Mouse (Mus musculus) C2C12 (cell line): ENCODE data around the gene Galnt17. TPM values are rescaled to one million over a fixed set of nuclear protein-coding genes. Genes with fewer than 3 reads are reported as not detected.

Experiments
- H3K27me3 ChIP-seq: one replicate; pipeline ENCODE4 v1.6.1; 2011; ENCODE audit not compliant: control insufficient read depth, insufficient read depth, insufficient read length
- H3K36me3 ChIP-seq: one replicate; pipeline ENCODE4 v1.6.1; 2011; ENCODE audit not compliant: control insufficient read depth, insufficient read depth
- H3K4me3 ChIP-seq: one replicate; pipeline ENCODE4 v1.5.1; 2011; ENCODE audit warnings: mild to moderate bottlenecking, control low read depth; ENCODE audit not compliant: poor library complexity, insufficient read depth, severe bottlenecking
- H3K79me2 ChIP-seq: one replicate; pipeline ENCODE4 v1.6.1; 2011; ENCODE audit not compliant: control insufficient read depth, insufficient read depth
- H3K79me3 ChIP-seq: one replicate; pipeline ENCODE4 v1.6.1; 2011; ENCODE audit warnings: low read depth, control low read depth
- H3ac ChIP-seq: one replicate; pipeline ENCODE3; 2011; ENCODE audit warnings: low read depth; ENCODE audit not compliant: control insufficient read depth, insufficient read length
- CEBPB ChIP-seq: IDR thresholded peaks from one replicate; pipeline ENCODE4 v1.6.1; 2011; ENCODE audit warnings: low read depth, mild to moderate bottlenecking, control low read depth, moderate library complexity
- CTCF ChIP-seq: IDR thresholded peaks from one replicate; pipeline ENCODE4 v1.5.1; 2011; ENCODE audit not compliant: control insufficient read depth, insufficient read depth, insufficient read length
- FOSL1 ChIP-seq: IDR thresholded peaks from one replicate; pipeline ENCODE4 v1.8.0; 2011; ENCODE audit warnings: mild to moderate bottlenecking, low read length; ENCODE audit not compliant: poor library complexity, insufficient read depth, severe bottlenecking
- MAX ChIP-seq: IDR thresholded peaks from one replicate; pipeline ENCODE4 v1.6.1; 2011; ENCODE audit warnings: mild to moderate bottlenecking, control low read depth
- MYOD1 ChIP-seq: IDR thresholded peaks from one replicate; pipeline ENCODE4 v1.6.1; 2011; ENCODE audit warnings: low read depth; ENCODE audit not compliant: control insufficient read depth, insufficient read length
- MYOG ChIP-seq: IDR thresholded peaks from one replicate; pipeline ENCODE4 v1.6.1; 2011; ENCODE audit not compliant: control insufficient read depth, insufficient read length; ENCODE audit errors: extremely low read depth
- USF1 ChIP-seq: IDR thresholded peaks from one replicate; pipeline ENCODE4 v1.6.1; 2011; ENCODE audit warnings: low read depth, mild to moderate bottlenecking, control low read depth, moderate library complexity
- polyA plus RNA-seq: library from polyadenylated mRNA; unstranded; fragments of >200 nt; fragmentation: generic; extraction: Trizol; gene quantifications from one replicate; pipeline ENCODE4 v1.2.1, GENCODE M21; 2012; ENCODE audit warnings: missing spikeins

Galnt17 gene
- polyA plus RNA-seq, 1 experiment, result 0.04 TPM

DNA sequence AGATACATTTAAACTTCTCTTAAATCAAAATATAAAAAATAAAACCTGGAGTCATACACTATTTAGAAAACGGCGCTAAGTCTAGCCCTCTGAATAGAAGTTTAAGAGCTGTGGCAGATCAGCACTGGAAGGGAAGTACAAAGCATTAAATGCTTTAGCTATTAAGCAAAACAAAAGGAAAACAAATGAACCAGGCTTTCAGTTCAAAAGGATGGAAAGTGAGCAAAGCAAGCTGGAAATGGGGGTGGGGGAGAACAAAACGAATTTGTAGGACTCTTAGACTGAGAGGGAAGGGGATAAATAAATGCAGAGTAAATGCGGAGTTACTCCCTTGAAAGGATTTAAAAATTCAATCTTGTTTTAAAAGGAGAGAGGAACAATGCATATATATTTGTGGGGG lies 259.8 kb downstream of the Galnt17 start:
- Histone ChIP-seq H3K27me3 (no peaks in the 10 kb centered on the region), H3K79me2 (no peaks in the 10 kb centered on the region), H3ac (no peak overlapping the region), H3K79me3 (no peaks in the 10 kb centered on the region), H3K4me3 (no peak overlapping the region), H3K36me3 (no peaks in the 10 kb centered on the region)
- TF ChIP-seq FOSL1 (no peak), CEBPB (no peak), MYOG (no peak), USF1 (no peak), MAX (no peak), CTCF (no peak), MYOD1 (no peak)

GRCm38 (mm10) chr5:131043130-131043529 lies 265.2 kb downstream of the Galnt17 start:
- H3K36me3 ChIP-seq, result no peaks in the 10 kb centered on the region
- TF ChIP-seq USF1 (no peak), MYOG (no peak), CEBPB (no peak), MAX (no peak), CTCF (no peak), MYOD1 (no peak)

GRCm38 (mm10) chr5:131040441-131040840 lies 267.9 kb downstream of the Galnt17 start:
- H3ac ChIP-seq, result no peak overlapping the region

More at GRCm38 (mm10) chr5:131043130-131043529, 265.2 kb downstream of the Galnt17 start:
- Histone ChIP-seq H3ac (no peak overlapping the region), H3K4me3 (no peak overlapping the region), H3K79me3 (no peaks in the 10 kb centered on the region), H3K27me3 (no peaks in the 10 kb centered on the region), H3K79me2 (no peaks in the 10 kb centered on the region)

DNA sequence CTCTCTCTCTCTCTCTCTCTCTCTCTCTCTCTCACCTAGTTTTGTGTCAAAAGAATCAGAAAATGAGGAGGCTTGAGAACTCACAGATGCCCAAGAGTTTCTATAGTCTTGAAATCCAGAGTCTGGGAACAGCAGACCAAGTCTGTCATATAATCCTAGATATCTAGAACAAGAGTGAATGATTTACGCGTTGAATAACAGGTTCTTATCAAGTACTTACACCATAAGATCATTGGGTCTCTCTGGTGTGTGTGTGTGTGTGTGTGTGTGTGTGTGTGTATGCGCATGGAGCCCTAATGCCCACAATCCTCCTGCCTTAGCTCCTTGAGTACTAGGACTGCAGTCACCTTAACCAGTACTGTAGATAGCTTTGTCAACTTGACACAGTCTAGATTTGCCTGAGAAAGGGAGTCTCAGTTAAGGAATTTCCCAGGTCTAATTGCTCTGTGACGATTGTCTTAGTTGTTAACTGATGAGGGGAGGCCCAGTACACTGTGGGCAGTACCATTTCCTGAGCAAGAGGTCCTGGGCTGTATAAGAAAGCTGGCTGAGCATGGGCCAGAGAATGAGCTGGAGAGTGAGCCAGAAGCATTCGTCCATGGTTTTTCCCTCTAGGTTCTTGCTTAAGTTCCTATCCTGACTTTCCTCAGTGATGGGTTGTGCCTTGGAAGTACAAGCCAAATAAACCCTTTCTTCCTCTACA lies 268.5 kb downstream of the Galnt17 start:
- no peaks in the 10 kb centered on the region for H3K79me3 ChIP-seq
- no peak overlapping the region for H3ac ChIP-seq
- H3K79me2 ChIP-seq, result no peaks in the 10 kb centered on the region
- no peak for TF ChIP-seq USF1
- no peak for TF ChIP-seq CEBPB
- no peak for TF ChIP-seq CTCF
- no peak for TF ChIP-seq MAX
- TF ChIP-seq MYOD1, result no peak
- no peak overlapping the region for H3K4me3 ChIP-seq
- H3K27me3 ChIP-seq, result no peaks in the 10 kb centered on the region
- H3K36me3 ChIP-seq, result no peaks in the 10 kb centered on the region

More at GRCm38 (mm10) chr5:131040441-131040840, 267.9 kb downstream of the Galnt17 start:
- Histone ChIP-seq H3K79me2 (no peaks in the 10 kb centered on the region), H3K4me3 (no peak overlapping the region), H3K79me3 (no peaks in the 10 kb centered on the region), H3K27me3 (no peaks in the 10 kb centered on the region), H3K36me3 (no peaks in the 10 kb centered on the region)
- no peak for TF ChIP-seq CEBPB
- TF ChIP-seq CTCF, result no peak
- no peak for TF ChIP-seq MYOD1
- TF ChIP-seq MYOG, result no peak
- TF ChIP-seq USF1, result no peak
- TF ChIP-seq MAX, result no peak
- TF ChIP-seq FOSL1, result no peak

GRCm38 (mm10) chr5:131024506-131024905 lies 283.8 kb downstream of the Galnt17 start:
- Histone ChIP-seq H3ac (no peak overlapping the region), H3K27me3 (no peaks in the 10 kb centered on the region), H3K36me3 (no peaks in the 10 kb centered on the region), H3K79me2 (no peaks in the 10 kb centered on the region), H3K79me3 (no peaks in the 10 kb centered on the region), H3K4me3 (no peak overlapping the region)
- no peak for TF ChIP-seq MAX
- no peak for TF ChIP-seq MYOD1
- no peak for TF ChIP-seq MYOG
- no peak for TF ChIP-seq FOSL1
- TF ChIP-seq CTCF, result no peak
- TF ChIP-seq CEBPB, result no peak
- TF ChIP-seq USF1, result no peak

DNA sequence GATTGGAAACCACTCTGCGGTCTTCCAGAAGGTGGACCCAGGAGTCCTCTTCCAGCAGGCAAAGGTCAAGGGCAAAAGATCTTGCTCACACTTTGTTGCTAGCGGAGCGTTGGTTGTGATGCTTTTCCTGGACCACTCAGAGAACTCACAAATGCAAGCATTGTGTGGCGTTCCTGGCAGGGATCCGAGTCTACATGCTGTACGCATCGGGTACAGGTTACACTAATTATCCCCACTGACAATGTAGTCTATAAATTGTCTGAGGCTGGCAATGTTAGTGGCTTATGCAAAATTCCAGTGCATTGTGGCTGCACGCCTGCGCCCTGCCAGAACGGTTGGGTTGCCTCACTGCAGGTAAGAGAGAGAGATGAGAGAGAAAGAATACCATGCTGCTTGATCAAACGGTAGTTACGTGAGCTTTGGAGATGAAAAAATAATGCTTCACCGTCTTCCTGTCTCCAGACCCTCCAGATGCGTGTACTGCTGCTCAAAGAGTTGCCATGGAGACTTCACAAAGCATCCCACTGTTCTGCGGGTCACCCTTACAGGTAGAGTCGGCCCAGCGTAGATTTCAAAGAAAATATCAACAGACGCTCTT lies 285.8 kb downstream of the Galnt17 start:
- Histone ChIP-seq H3K27me3 (no peaks in the 10 kb centered on the region), H3K79me3 (no peaks in the 10 kb centered on the region), H3K79me2 (no peaks in the 10 kb centered on the region), H3ac (no peak overlapping the region), H3K4me3 (no peak overlapping the region), H3K36me3 (no peaks in the 10 kb centered on the region)
- no peak for TF ChIP-seq MYOD1
- no peak for TF ChIP-seq USF1
- no peak for TF ChIP-seq CTCF
- no peak for TF ChIP-seq MAX

DNA sequence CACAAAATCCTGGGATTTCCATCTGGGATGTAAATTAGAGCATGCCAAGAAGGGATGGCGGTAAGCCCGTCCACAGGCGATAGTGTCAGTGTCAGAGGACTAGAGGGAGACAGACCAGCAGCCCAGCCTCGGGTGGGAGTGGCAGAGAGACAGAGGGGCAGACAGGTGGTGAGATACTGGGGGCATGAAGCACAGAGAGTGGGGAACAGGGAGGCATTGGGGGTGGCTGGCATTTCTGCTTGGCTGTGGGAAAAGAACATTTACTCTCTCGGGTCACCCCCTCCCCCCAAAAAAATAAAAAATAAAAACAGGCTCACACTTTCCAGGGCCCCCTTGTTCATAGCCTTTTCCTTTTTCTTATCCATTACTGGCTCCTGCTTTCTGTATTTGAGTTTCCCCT lies 287.4 kb downstream of the Galnt17 start:
- Histone ChIP-seq H3K79me3 (no peaks in the 10 kb centered on the region), H3K36me3 (no peaks in the 10 kb centered on the region), H3K4me3 (no peak overlapping the region), H3K27me3 (no peaks in the 10 kb centered on the region), H3ac (no peak overlapping the region), H3K79me2 (no peaks in the 10 kb centered on the region)
- TF ChIP-seq CTCF, result no peak
- no peak for TF ChIP-seq MYOG
- no peak for TF ChIP-seq FOSL1
- no peak for TF ChIP-seq MYOD1
- no peak for TF ChIP-seq MAX
- no peak for TF ChIP-seq CEBPB
- no peak for TF ChIP-seq USF1
